Mouse (Mus musculus) heart, embryonic 16.5 days (tissue): Measurements from ENCODE around the gene Moxd1. TPM values are rescaled to one million over a fixed set of nuclear protein-coding genes. Genes with fewer than 3 reads are reported as not detected.

Experiments used
- ATAC-seq: fragments of 200-750 bp; cut with Nextera tagmentation; replicated peaks from 2 replicates; pipeline ENCODE4 v1.8.0; 2017; ENCODE audit warnings: moderate number of reproducible peaks; ENCODE audit not compliant: insufficient read depth, low FRiP score; ENCODE audit errors: extremely low read depth
- H3K27ac ChIP-seq: fragments of 300-500 bp; sonication (generic); 2 replicates; pipeline ENCODE4 v1.5.1; 2014; ENCODE audit warnings: mild to moderate bottlenecking, low read length, control low read depth, moderate library complexity
- H3K27me3 ChIP-seq: fragments of 300-500 bp; sonication (generic); 2 replicates; pipeline ENCODE4 v1.6.1; 2014; ENCODE audit warnings: low read length, mixed read lengths; ENCODE audit not compliant: control insufficient read depth, insufficient read depth
- H3K36me3 ChIP-seq: fragments of 300-500 bp; sonication (generic); 2 replicates; pipeline ENCODE4 v1.6.1; 2014; ENCODE audit not compliant: control insufficient read depth, insufficient read depth
- H3K4me1 ChIP-seq: fragments of 300-500 bp; sonication (generic); 2 replicates; pipeline ENCODE4 v1.6.1; 2014; ENCODE audit warnings: low read length, mixed read lengths; ENCODE audit not compliant: control insufficient read depth, insufficient read depth
- H3K4me2 ChIP-seq: fragments of 300-500 bp; sonication (generic); 2 replicates; pipeline ENCODE4 v1.6.1; 2014; ENCODE audit warnings: low read depth, mild to moderate bottlenecking, control low read depth, low read length
- H3K4me3 ChIP-seq: fragments of 300-500 bp; sonication (generic); 2 replicates; pipeline ENCODE4 v1.5.1; 2014; ENCODE audit warnings: mild to moderate bottlenecking, control low read depth, low read length
- H3K9ac ChIP-seq: fragments of 300-500 bp; sonication (generic); 2 replicates; pipeline ENCODE4 v1.6.1; 2014; ENCODE audit warnings: low read length, control low read depth
- H3K9me3 ChIP-seq: fragments of 300-500 bp; sonication (generic); replicated peaks from 2 replicates; pipeline ENCODE4 v1.6.1; 2016; ENCODE audit warnings: low read length; ENCODE audit not compliant: control insufficient read depth
- WGBS: fragments of 180-500 bp; shearing (Covaris S2); extraction: QIAGEN DNeasy Blood & Tissue Kit; methylation state at CpG from one replicate; pipeline ENCODE4 v1.1.7; 2014; 5-methylcytosine and 5-hydroxymethylcytosine counted together
- polyA plus RNA-seq: library from polyadenylated mRNA; unstranded; fragments of >200 nt; fragmentation: Nextera tagmentation; extraction: Ambion mirVana; gene quantifications from 2 replicates; pipeline ENCODE4 v1.2.1, GENCODE M21; 2015

Moxd1 gene
- 9.2 and 11.1 TPM in 2 replicates for polyA plus RNA-seq

GRCm38 (mm10) chr10:24223449-24224143, at the start of gene Moxd1:
TSS of gene Moxd1 (plus strand) at chr10:24223517.
- ATAC-seq, result 0 out of 2 replicates have a peak, but pooled peaks have one; percentile 55
- H3K4me2 ChIP-seq, result peak within 1 kb of the TSS; percentile 87
- H3K27me3 ChIP-seq, result peaks cover 35% of the 10 kb centered on the region
- no peaks in the 10 kb centered on the region for H3K36me3 ChIP-seq
- H3K9me3 ChIP-seq, result no peaks in the 10 kb centered on the region
- peaks cover 9% of the 10 kb centered on the region; the same call in 1 of the 2 replicates for H3K4me1 ChIP-seq
- H3K4me3 ChIP-seq, result peak within 1 kb of the TSS; percentile 57
- no peak within 1 kb of the TSS for H3K27ac ChIP-seq
- peak within 1 kb of the TSS; percentile 11 for H3K9ac ChIP-seq
- WGBS, result 1% methylated on average over 56 of the region's 56 CpGs

- Histone ChIP-seq H3K4me1 (no peaks in the 10 kb centered on the region), H3K4me2 (no peak overlapping the region), H3K9ac (no peak overlapping the region), H3K36me3 (peaks cover 12% of the 10 kb centered on the region), H3K27ac (no peak overlapping the region), H3K4me3 (no peak overlapping the region), H3K9me3 (no peaks in the 10 kb centered on the region), H3K27me3 (no peaks in the 10 kb centered on the region)
- WGBS, result 37% methylated on average over 7 of the region's 7 CpGs
- ATAC-seq, result no peak
Observed at GRCm38 (mm10) chr10:24190392-24190791, 32.9 kb upstream of the Moxd1 start.

- H3K9ac ChIP-seq, result no peak overlapping the region
- H3K27me3 ChIP-seq, result no peaks in the 10 kb centered on the region
- peaks cover 3% of the 10 kb centered on the region for H3K9me3 ChIP-seq
- ATAC-seq, result no peak
- no peak overlapping the region for H3K4me3 ChIP-seq
- H3K36me3 ChIP-seq, result peaks cover 4% of the 10 kb centered on the region; the same call in 1 of the 2 replicates
- WGBS, result 65% methylated on average over 1 of the region's 1 CpGs
- no peak overlapping the region for H3K4me2 ChIP-seq
- no peak overlapping the region for H3K27ac ChIP-seq
- H3K4me1 ChIP-seq, result no peaks in the 10 kb centered on the region
Observed at GRCm38 (mm10) chr10:24191977-24192376, 31.3 kb upstream of the Moxd1 start.

GRCm38 (mm10) chr10:24199303-24199702, 24.0 kb upstream of the Moxd1 start:
- no peak for ATAC-seq
- H3K4me2 ChIP-seq, result no peak overlapping the region

GRCm38 (mm10) chr10:24200099-24200498, 23.2 kb upstream of the Moxd1 start:
- Histone ChIP-seq H3K36me3 (no peaks in the 10 kb centered on the region), H3K9me3 (peaks cover 3% of the 10 kb centered on the region), H3K27ac (no peak overlapping the region), H3K27me3 (no peaks in the 10 kb centered on the region), H3K4me1 (no peaks in the 10 kb centered on the region), H3K4me2 (no peak overlapping the region), H3K4me3 (no peak overlapping the region), H3K9ac (no peak overlapping the region)
- whole genome bisulfite sequencing, result 88% methylated on average over 3 of the region's 3 CpGs
- ATAC-seq, result no peak

More at GRCm38 (mm10) chr10:24199303-24199702, 24.0 kb upstream of the Moxd1 start:
- Histone ChIP-seq H3K9ac (no peak overlapping the region), H3K27ac (no peak overlapping the region), H3K4me1 (no peaks in the 10 kb centered on the region), H3K36me3 (no peaks in the 10 kb centered on the region), H3K9me3 (peaks cover 3% of the 10 kb centered on the region), H3K27me3 (no peaks in the 10 kb centered on the region), H3K4me3 (no peak overlapping the region)
- 76% methylated on average over 12 of the region's 12 CpGs for WGBS

- no peaks in the 10 kb centered on the region for H3K36me3 ChIP-seq
- no peaks in the 10 kb centered on the region for H3K9me3 ChIP-seq
- H3K27me3 ChIP-seq, result no peaks in the 10 kb centered on the region
- no peak for ATAC-seq
- H3K4me3 ChIP-seq, result no peak overlapping the region
- 79% methylated on average over 6 of the region's 6 CpGs for WGBS
- no peak overlapping the region for H3K9ac ChIP-seq
- H3K4me1 ChIP-seq, result no peaks in the 10 kb centered on the region
- H3K27ac ChIP-seq, result no peak overlapping the region
- no peak overlapping the region for H3K4me2 ChIP-seq
Observed at GRCm38 (mm10) chr10:24210075-24210474, 13.2 kb upstream of the Moxd1 start.

- Histone ChIP-seq H3K9ac (no peak overlapping the region), H3K4me1 (peaks cover 2% of the 10 kb centered on the region; the same call in 1 of the 2 replicates), H3K27me3 (0 out of 2 replicates have a peak, but pooled peaks cover 3% of the 10 kb centered on the region), H3K9me3 (no peaks in the 10 kb centered on the region), H3K4me3 (no peak overlapping the region), H3K4me2 (no peak overlapping the region), H3K27ac (no peak overlapping the region), H3K36me3 (no peaks in the 10 kb centered on the region)
- 86% methylated on average over 5 of the region's 5 CpGs for WGBS
- no peak for ATAC-seq
Observed at GRCm38 (mm10) chr10:24213297-24213696, 10.0 kb upstream of the Moxd1 start.

- Histone ChIP-seq H3K27me3 (peaks cover 14% of the 10 kb centered on the region), H3K36me3 (no peaks in the 10 kb centered on the region), H3K9ac (no peak overlapping the region), H3K4me3 (no peak overlapping the region), H3K4me2 (peak overlapping the region; percentile 32), H3K9me3 (no peaks in the 10 kb centered on the region), H3K4me1 (peaks cover 2% of the 10 kb centered on the region; the same call in 1 of the 2 replicates), H3K27ac (no peak overlapping the region)
- ATAC-seq, result peak; percentile 55
- 22% methylated on average over 6 of the region's 6 CpGs for WGBS
Observed at GRCm38 (mm10) chr10:24217558-24218268, 5.6 kb upstream of the Moxd1 start.

GRCm38 (mm10) chr10:24220931-24221330, 2.4 kb upstream of the Moxd1 start:
- H3K9ac ChIP-seq, result no peak overlapping the region
- no peak overlapping the region for H3K4me3 ChIP-seq
- peaks cover 11% of the 10 kb centered on the region; the same call in 1 of the 2 replicates for H3K4me1 ChIP-seq
- no peak for ATAC-seq
- no peak overlapping the region for H3K27ac ChIP-seq
- no peak overlapping the region for H3K4me2 ChIP-seq
- 55% methylated on average over 5 of the region's 5 CpGs for WGBS
- no peaks in the 10 kb centered on the region for H3K9me3 ChIP-seq
- H3K36me3 ChIP-seq, result no peaks in the 10 kb centered on the region
- H3K27me3 ChIP-seq, result peaks cover 38% of the 10 kb centered on the region
